Mouse (Mus musculus) splenic B cell, adult 2 months (primary cell): ENCODE measurements around the gene Stam2.

Experiments used
- DNase-seq: peaks from one replicate; pipeline ENCODE4 v3.0.0-alpha.2; 2011; ENCODE audit warnings: low read depth, low spot score
- H3K27me3 ChIP-seq: 2 replicates; pipeline ENCODE4 v1.6.1; 2012; ENCODE audit warnings: mild to moderate bottlenecking, low read length, moderate library complexity, mixed read lengths; ENCODE audit not compliant: control insufficient read depth, poor library complexity, insufficient read depth, severe bottlenecking
- H3K36me3 ChIP-seq: 2 replicates; pipeline ENCODE4 v1.6.1; 2012; ENCODE audit warnings: mild to moderate bottlenecking, low read length, moderate library complexity, mixed read lengths; ENCODE audit not compliant: control insufficient read depth, poor library complexity, insufficient read depth, severe bottlenecking

The Stam2 gene

GRCm38 (mm10) chr2:52647255-52647998 is 94.7 kb downstream of the Stam2 start:
- no peaks in the 10 kb centered on the region for H3K36me3 ChIP-seq
- DNase-seq = peak; percentile 2
- no peaks in the 10 kb centered on the region for H3K27me3 ChIP-seq

- no peak for DNase-seq
- H3K27me3 ChIP-seq = no peaks in the 10 kb centered on the region
- H3K36me3 ChIP-seq = no peaks in the 10 kb centered on the region
Observed at GRCm38 (mm10) chr2:52643657-52644056, 98.4 kb downstream of the Stam2 start.
